Mouse (Mus musculus): ENCODE results near the gene Man1a2.

Man1a2 gene

DNA sequence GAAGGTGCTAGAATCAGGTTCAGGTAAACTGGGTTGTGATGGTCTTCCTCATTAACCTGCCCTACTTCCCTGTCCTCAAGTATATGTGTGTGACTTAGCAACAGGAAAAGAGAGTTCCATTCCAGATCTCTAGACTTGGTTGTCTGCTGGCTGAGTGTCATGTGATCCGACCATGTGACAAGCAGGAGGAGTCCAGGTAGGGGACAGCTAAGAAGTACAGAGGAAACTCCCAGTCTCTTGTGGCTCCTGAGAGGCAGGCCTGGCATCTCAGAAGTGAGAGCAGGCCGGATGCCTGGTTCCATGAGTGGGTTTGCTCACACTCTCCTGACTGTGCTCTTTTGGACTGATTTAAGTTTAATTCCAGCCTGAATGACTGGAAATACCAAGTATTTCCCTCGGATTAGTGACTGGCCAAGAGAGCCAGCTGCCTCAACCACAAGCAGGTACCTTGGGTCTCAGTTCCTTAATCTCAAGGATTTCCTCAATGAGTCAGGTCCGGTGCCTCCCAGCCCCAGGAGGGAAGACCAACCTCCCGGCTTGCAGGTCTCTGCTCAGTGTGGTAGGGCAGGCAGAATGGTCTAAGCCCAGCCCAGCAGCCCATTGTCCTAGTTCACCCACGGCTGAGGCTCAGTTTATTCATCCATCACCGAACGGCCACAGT lies 170.1 kb downstream of the Man1a2 start:
- in situ Hi-C loops (cut with MboI, MseI) = no loop called here
